24 mouse cellular contexts compared by ENCODE assay signal in genomic region chr12:112038441-112038840, GRCm38 (mm10). TPM values are rescaled to one million over a fixed set of nuclear protein-coding genes. Genes with fewer than 3 reads are reported as not detected.
"Had no signal": no experiment of that assay in that cellular context is flagged by ENCODE, and none has a peak within 500 bp of the region (broad histone marks: within the 10 kb centered on the region; RNA-seq: fewer than 3 reads in every experiment).

No protein-coding gene starts in this region.

- H3K27me3 ChIP-seq: neural tube, embryonic 13.5 days; stomach, embryonic 15.5 days had no signal

- H3K9ac ChIP-seq: neural tube, embryonic 13.5 days; stomach, embryonic 15.5 days had no signal

- H3K27ac ChIP-seq: neural tube, embryonic 13.5 days; stomach, embryonic 15.5 days; stomach, postnatal 0 days had no signal

- H3K4me3 ChIP-seq: neural tube, embryonic 13.5 days; stomach, embryonic 15.5 days had no signal

- H3K9me3 ChIP-seq: neural tube, embryonic 13.5 days; stomach, embryonic 15.5 days had no signal

- H3K4me2 ChIP-seq: neural tube, embryonic 13.5 days; stomach, embryonic 15.5 days had no signal

- H3K36me3 ChIP-seq: neural tube, embryonic 13.5 days; stomach, embryonic 15.5 days had no signal

- H3K4me1 ChIP-seq: neural tube, embryonic 13.5 days; stomach, embryonic 15.5 days had no signal

- DNase-seq: retina, postnatal 1 day; right cerebral cortex, adult 18-20 months; right cerebral cortex, postnatal 14 days; right cerebral cortex, postnatal 25 days; right cerebral cortex, postnatal 4 days; spleen, adult 18-20 months; thymus, adult 18-20 months; thymus, adult 2 months; thymus, postnatal 14 days; thymus, postnatal 25 days; thymus, postnatal 36 days; thymus, postnatal 4 days had no signal

RNA-seq across cellular contexts. Expression of gene Rd3l, which starts 57.3 kb away (rescaled TPM):
- polyA plus RNA-seq: neural tube, embryonic 11.5 days; neural tube, embryonic 13.5 days; neural tube, embryonic 14.5 days; small intestine, adult 2 months; spleen, adult 2 months; stomach, embryonic 14.5 days; stomach, embryonic 15.5 days; stomach, embryonic 16.5 days; testis, adult 2 months; thymus, adult 2 months; thymus, postnatal 0 days; urinary bladder, adult 2 months had no signal
